Mouse (Mus musculus) brain, embryonic 14.5 days (tissue): ENCODE measurements at regions not wholly inside any gene's neighbourhood (a gene's known extent, or its start where the extent isn't known, plus 50 kb on each side); places are given as distances from the start of the nearest gene placed in this dataset.
A peak's percentile ranks its signal among the peaks of the same experiment; 100 is the strongest.
"Not testable (repeated sequence)": the region's sequence is repeated elsewhere in the genome, so short reads cannot be mapped to it uniquely, and the experiment has no call there.

Experiments
- DNase-seq: peaks from one replicate; pipeline ENCODE4 v3.0.0-alpha.2; 2011; ENCODE audit warnings: low read depth
- CTCF ChIP-seq: fragments of 200-500 bp; IDR thresholded peaks from 2 replicates; pipeline ENCODE4 v1.5.1; 2012; ENCODE audit warnings: inconsistent platforms, mild to moderate bottlenecking, moderate library complexity, borderline replicate concordance; ENCODE audit not compliant: insufficient read depth, insufficient read length; ENCODE audit errors: extremely low read depth
- POLR2A ChIP-seq: fragments of 200-500 bp; IDR thresholded peaks from 2 replicates; pipeline ENCODE4 v1.6.1; 2012; ENCODE audit warnings: mild to moderate bottlenecking, inconsistent platforms, borderline replicate concordance; ENCODE audit not compliant: poor library complexity, insufficient read depth, insufficient read length, severe bottlenecking; ENCODE audit errors: extremely low read depth

- TF ChIP-seq POLR2A (no peak), CTCF (no peak)
- peak; percentile 86 for DNase-seq
Measured at GRCm38 (mm10) chr14:33691690-33692089, 102.7 kb downstream of the Ptpn20 start.

GRCm38 (mm10) chr14:33694224-33694623, 105.2 kb downstream of the Ptpn20 start:
- DNase-seq: peak; percentile 33
- TF ChIP-seq CTCF (no peak), POLR2A (no peak)

GRCm38 (mm10) chr14:33695362-33695982, 106.5 kb downstream of the Ptpn20 start:
- peak; percentile 72 for DNase-seq
- TF ChIP-seq POLR2A: no peak
- peak; percentile 98 for TF ChIP-seq CTCF

- DNase-seq: no peak
- TF ChIP-seq CTCF (no peak), POLR2A (no peak)
Measured at GRCm38 (mm10) chr14:33696817-33697216, 107.8 kb downstream of the Ptpn20 start.

- DNase-seq: no peak
- no peak for TF ChIP-seq CTCF
- TF ChIP-seq POLR2A: no peak
Measured at GRCm38 (mm10) chr14:33699777-33700438, 110.9 kb downstream of the Ptpn20 start.

GRCm38 (mm10) chr14:33707661-33708297, 118.8 kb downstream of the Ptpn20 start:
- no peak for TF ChIP-seq CTCF
- no peak for TF ChIP-seq POLR2A
- DNase-seq: no peak

GRCm38 (mm10) chr14:33708298-33708665, 119.3 kb downstream of the Ptpn20 start:
- DNase-seq: no peak
- no peak for TF ChIP-seq POLR2A
- no peak for TF ChIP-seq CTCF

- no peak for DNase-seq
- no peak for TF ChIP-seq CTCF
- TF ChIP-seq POLR2A: no peak
Measured at GRCm38 (mm10) chr14:33712458-33712857, 123.5 kb downstream of the Ptpn20 start.

- no peak for DNase-seq
- no peak for TF ChIP-seq CTCF
- TF ChIP-seq POLR2A: no peak
Measured at GRCm38 (mm10) chr14:33719651-33720050, 130.6 kb downstream of the Ptpn20 start.

GRCm38 (mm10) chr14:33722379-33723145, 133.6 kb downstream of the Ptpn20 start:
- DNase-seq: not testable (repeated sequence)

- no peak for TF ChIP-seq POLR2A
- no peak for DNase-seq
Measured at GRCm38 (mm10) chr14:33726500-33726899, 137.5 kb downstream of the Ptpn20 start.

GRCm38 (mm10) chr14:33729115-33729884, 140.3 kb downstream of the Ptpn20 start:
- TF ChIP-seq POLR2A (no peak), CTCF (no peak)
- peak; percentile 51 for DNase-seq
